Mouse (Mus musculus): ENCODE measurements around the gene Pip4k2c.

DNA sequence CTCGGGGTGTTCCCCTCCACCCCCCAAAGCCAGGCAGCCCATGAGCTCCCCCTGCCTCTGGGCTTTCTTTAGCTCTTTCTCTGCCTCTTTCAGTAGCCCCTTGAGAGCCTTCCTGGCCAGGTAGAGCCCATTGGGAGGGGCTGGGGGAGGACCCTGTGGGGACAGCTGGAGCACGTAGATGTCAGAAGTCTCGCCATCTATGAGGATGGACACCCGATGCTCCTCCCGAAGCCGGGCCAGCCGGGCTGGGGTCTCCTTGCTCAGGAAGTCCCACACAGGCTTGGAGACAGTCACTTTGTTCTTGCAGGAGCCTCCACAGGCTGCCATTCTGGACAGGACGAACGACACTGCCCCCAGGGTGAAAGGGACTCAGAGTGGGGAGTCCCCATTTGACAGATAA is 18.4 kb downstream of the Pip4k2c start:
- TF ChIP-seq POLR2A (IDR thresholded peaks at IDR 0.05; ENCODE audit: insufficient read depth, low read length) (no peak), CTCF (IDR thresholded peaks at IDR 0.05; ENCODE audit: low read depth, low read length) (no peak)
